Mouse (Mus musculus) forebrain, postnatal 0 days (tissue): ENCODE results near the gene 4931440F15Rik. TPM values are rescaled to one million over a fixed set of nuclear protein-coding genes. Genes with fewer than 3 reads are reported as not detected.

Experiments used
- ATAC-seq: fragments of 200-750 bp; cut with Nextera tagmentation; 2 replicates; pipeline ENCODE4 v1.8.0; 2017; ENCODE audit warnings: mild to moderate bottlenecking, moderate library complexity
- DNase-seq: peaks from one replicate; pipeline ENCODE4 v3.0.0-alpha.2; 2015
- H3K27ac ChIP-seq: fragments of 300-500 bp; sonication (generic); 2 replicates; pipeline ENCODE4 v1.5.1; 2014; ENCODE audit warnings: low read depth, mild to moderate bottlenecking, antibody characterized with exemption, low read length, moderate library complexity, mixed read lengths
- H3K27me3 ChIP-seq: fragments of 300-500 bp; sonication (generic); 2 replicates; pipeline ENCODE4 v1.6.1; 2014; ENCODE audit warnings: mild to moderate bottlenecking, low read length, mixed read lengths; ENCODE audit not compliant: insufficient read depth
- H3K36me3 ChIP-seq: fragments of 300-500 bp; sonication (generic); 2 replicates; pipeline ENCODE4 v1.6.1; 2014; ENCODE audit warnings: mild to moderate bottlenecking, moderate library complexity; ENCODE audit not compliant: insufficient read depth
- H3K4me1 ChIP-seq: fragments of 300-500 bp; sonication (generic); 2 replicates; pipeline ENCODE4 v1.6.1; 2014; ENCODE audit warnings: antibody characterized with exemption; ENCODE audit not compliant: insufficient read depth
- H3K4me2 ChIP-seq: fragments of 300-500 bp; sonication (generic); 2 replicates; pipeline ENCODE4 v1.6.1; 2014; ENCODE audit warnings: low read depth, mild to moderate bottlenecking, moderate library complexity
- H3K4me3 ChIP-seq: fragments of 300-500 bp; sonication (generic); 2 replicates; pipeline ENCODE4 v1.5.1; 2014; ENCODE audit warnings: low read depth, low read length, mixed read lengths
- H3K9ac ChIP-seq: fragments of 300-500 bp; sonication (generic); 2 replicates; pipeline ENCODE4 v1.6.1; 2014; ENCODE audit warnings: mild to moderate bottlenecking
- H3K9me3 ChIP-seq: fragments of 300-500 bp; sonication (generic); 2 replicates; pipeline ENCODE4 v1.6.1; 2016; ENCODE audit warnings: low read length
- CTCF ChIP-seq: sonication (generic); IDR thresholded peaks from 2 replicates; pipeline ENCODE4 v1.5.1; 2016; ENCODE audit warnings: antibody characterized with exemption, control low read depth, low read depth
- WGBS: fragments of 180-500 bp; shearing (Covaris S2); extraction: QIAGEN DNeasy Blood & Tissue Kit; methylation state at CpG from one replicate; pipeline ENCODE4 v1.1.7; 2014; 5-methylcytosine and 5-hydroxymethylcytosine counted together
- polyA plus RNA-seq: library from polyadenylated mRNA; unstranded; fragments of >200 nt; fragmentation: Nextera tagmentation; extraction: Ambion mirVana; gene quantifications from 2 replicates; pipeline ENCODE4 v1.2.1, GENCODE M21; 2015
- total RNA-seq: library from RNA; depleted of rRNA; stranded (reverse); fragments of >200 nt; gene quantifications from 2 replicates; pipeline ENCODE4 v1.2.3, GENCODE M21; 2014

Gene 4931440F15Rik
- total and polyA plus RNA-seq, 2 experiments from 2014 or later: 0.24 to 0.52 TPM

DNA sequence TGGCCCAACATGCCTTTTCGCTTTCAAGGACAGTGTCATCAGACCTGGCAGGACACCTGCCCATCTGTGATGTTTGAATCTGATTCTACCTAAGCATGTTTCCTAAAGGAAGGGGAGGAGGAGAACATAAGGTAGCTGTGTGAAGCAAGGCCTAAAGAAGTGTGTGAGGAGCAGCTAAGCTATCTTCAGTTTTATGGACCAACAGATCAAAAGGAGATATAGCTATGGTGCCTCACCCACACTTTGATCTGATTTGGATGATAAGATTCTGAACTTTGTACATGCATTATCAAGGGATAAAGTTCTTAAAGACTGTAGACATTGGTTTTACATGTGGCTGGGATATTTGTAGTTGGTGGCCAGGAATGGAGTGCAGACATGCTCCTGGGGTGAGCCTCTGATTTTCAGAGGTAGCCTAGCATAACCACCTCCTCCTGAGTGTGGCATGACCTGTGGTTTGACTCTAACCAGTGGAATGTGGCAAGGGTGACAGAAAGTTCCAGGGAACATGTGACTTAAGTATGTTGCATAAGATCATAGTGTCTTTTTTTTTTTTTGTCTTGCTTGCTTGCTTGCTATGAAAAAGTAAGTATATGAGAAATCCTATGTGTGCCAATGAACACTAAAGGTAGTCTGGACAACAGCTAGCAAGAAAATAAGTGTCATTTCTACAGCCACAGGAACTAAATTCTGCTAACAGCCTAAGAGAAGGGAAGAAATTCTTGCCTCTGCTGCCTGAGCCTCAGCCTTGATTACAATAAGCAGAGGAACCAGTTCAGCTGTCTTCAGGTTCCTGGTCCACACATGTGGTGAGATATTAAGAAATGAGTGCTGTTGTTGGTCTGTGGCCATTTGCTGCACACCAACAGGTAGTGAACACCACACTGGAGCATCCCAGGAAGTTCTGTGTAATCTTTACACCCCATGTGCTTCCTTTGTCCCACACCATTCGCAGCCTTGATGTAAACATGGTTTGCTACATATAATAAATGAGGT lies 23.7 kb downstream of the 4931440F15Rik start:
- DNase-seq: no peak
- ATAC-seq: no peak
- H3K9me3 ChIP-seq: no peaks in the 10 kb centered on the region
- H3K4me2 ChIP-seq: no peak overlapping the region
- H3K4me1 ChIP-seq: no peaks in the 10 kb centered on the region
- no peak for TF ChIP-seq CTCF
- H3K36me3 ChIP-seq: no peaks in the 10 kb centered on the region
- no peak overlapping the region for H3K4me3 ChIP-seq
- H3K9ac ChIP-seq: no peak overlapping the region
- H3K27me3 ChIP-seq: no peaks in the 10 kb centered on the region
- 89% methylated on average over 2 of the region's 2 CpGs for WGBS
- H3K27ac ChIP-seq: no peak overlapping the region

DNA sequence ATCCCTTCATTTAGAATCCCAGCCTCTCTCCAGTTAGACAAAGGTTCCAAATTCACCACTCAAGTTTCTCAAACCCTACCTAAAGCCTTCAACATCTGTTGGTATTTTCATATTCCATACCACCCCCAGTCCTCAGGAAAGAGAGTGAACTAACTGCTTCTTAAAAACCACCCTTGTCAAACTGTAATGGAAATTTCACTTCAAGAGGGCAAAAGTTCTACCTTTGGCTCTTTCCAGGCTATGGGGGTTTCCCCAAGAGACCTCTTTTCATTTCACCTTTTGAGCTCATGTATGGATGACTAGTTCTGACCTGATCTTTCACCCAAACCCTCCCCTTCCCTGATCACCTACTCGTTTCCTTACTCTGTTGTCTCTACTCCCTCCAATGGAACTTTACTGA lies 25.6 kb downstream of the 4931440F15Rik start:
- Histone ChIP-seq H3K9me3 (no peaks in the 10 kb centered on the region), H3K4me1 (0 out of 2 replicates have a peak, but pooled peaks cover 5% of the 10 kb centered on the region), H3K9ac (no peak overlapping the region), H3K4me3 (no peak overlapping the region), H3K4me2 (no peak overlapping the region), H3K27me3 (no peaks in the 10 kb centered on the region), H3K36me3 (no peaks in the 10 kb centered on the region), H3K27ac (no peak overlapping the region)
- DNase-seq (no peak), ATAC-seq (no peak)
- TF ChIP-seq CTCF: no peak
- WGBS: 83% methylated on average over 1 of the region's 1 CpGs

- Histone ChIP-seq H3K4me2 (no peak overlapping the region), H3K27ac (no peak overlapping the region), H3K9me3 (no peaks in the 10 kb centered on the region), H3K4me1 (0 out of 2 replicates have a peak, but pooled peaks cover 6% of the 10 kb centered on the region), H3K36me3 (no peaks in the 10 kb centered on the region), H3K4me3 (no peak overlapping the region), H3K9ac (no peak overlapping the region), H3K27me3 (no peaks in the 10 kb centered on the region)
- TF ChIP-seq CTCF: no peak
- peak; percentile 36 for DNase-seq
- 79% methylated on average over 6 of the region's 6 CpGs for WGBS
- ATAC-seq: peak; percentile 45; the same call in 1 of the 2 replicates
Measured at GRCm38 (mm10) chr11:29795106-29795505, 30.4 kb downstream of the 4931440F15Rik start.

DNA sequence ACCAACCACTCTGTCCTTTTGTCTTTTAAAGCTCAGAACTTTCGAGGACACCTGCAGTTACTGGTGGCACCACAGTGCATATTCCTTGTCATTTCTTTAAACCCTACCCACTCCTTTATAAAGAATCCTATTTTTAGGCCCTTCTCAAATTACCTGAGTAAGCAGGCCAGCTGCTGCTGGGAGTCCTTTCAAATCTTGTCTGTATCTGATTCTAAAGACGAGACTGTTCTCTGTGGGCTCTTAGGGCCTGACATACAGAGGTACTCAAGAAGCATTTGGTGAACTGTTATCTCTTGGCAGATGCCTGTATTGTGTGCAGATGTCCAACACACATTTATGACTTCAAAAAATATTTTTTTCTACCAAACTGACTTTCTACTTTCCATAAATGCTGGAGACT lies 31.0 kb downstream of the 4931440F15Rik start:
- ATAC-seq (no peak), DNase-seq (no peak)
- H3K9ac ChIP-seq: no peak overlapping the region
- H3K9me3 ChIP-seq: no peaks in the 10 kb centered on the region
- 0 out of 2 replicates have a peak, but pooled peaks cover 6% of the 10 kb centered on the region for H3K4me1 ChIP-seq
- no peaks in the 10 kb centered on the region for H3K36me3 ChIP-seq
- no peaks in the 10 kb centered on the region for H3K27me3 ChIP-seq
- no peak overlapping the region for H3K27ac ChIP-seq
- WGBS: 39% methylated on average over 2 of the region's 2 CpGs
- TF ChIP-seq CTCF: no peak
- no peak overlapping the region for H3K4me2 ChIP-seq
- no peak overlapping the region for H3K4me3 ChIP-seq

GRCm38 (mm10) chr11:29790796-29791195 lies 34.7 kb downstream of the 4931440F15Rik start:
- TF ChIP-seq CTCF: no peak
- H3K4me3 ChIP-seq: no peak overlapping the region
- ATAC-seq (no peak), DNase-seq (no peak)
- no peak overlapping the region for H3K27ac ChIP-seq
- H3K4me1 ChIP-seq: peaks cover 17% of the 10 kb centered on the region
- no peaks in the 10 kb centered on the region for H3K9me3 ChIP-seq
- no peaks in the 10 kb centered on the region for H3K36me3 ChIP-seq
- no peaks in the 10 kb centered on the region for H3K27me3 ChIP-seq
- WGBS: 89% methylated on average over 2 of the region's 2 CpGs
- H3K4me2 ChIP-seq: no peak overlapping the region
- no peak overlapping the region for H3K9ac ChIP-seq

- ATAC-seq (peak; percentile 99), DNase-seq (peak; percentile 88)
- WGBS: 45% methylated on average over 6 of the region's 6 CpGs
- Histone ChIP-seq H3K9me3 (no peaks in the 10 kb centered on the region), H3K4me1 (peaks cover 12% of the 10 kb centered on the region), H3K9ac (no peak overlapping the region), H3K4me3 (no peak overlapping the region), H3K36me3 (no peaks in the 10 kb centered on the region), H3K27ac (peak overlapping the region; percentile 81), H3K4me2 (no peak overlapping the region), H3K27me3 (no peaks in the 10 kb centered on the region)
- TF ChIP-seq CTCF: no peak
Measured at GRCm38 (mm10) chr11:29788921-29789638, 36.4 kb downstream of the 4931440F15Rik start.

- no peaks in the 10 kb centered on the region for H3K27me3 ChIP-seq
- peak overlapping the region; percentile 81; the same call in 1 of the 2 replicates for H3K27ac ChIP-seq
- H3K9ac ChIP-seq: no peak overlapping the region
- H3K4me3 ChIP-seq: no peak overlapping the region
- no peak for TF ChIP-seq CTCF
- H3K36me3 ChIP-seq: peaks cover under 1% of the 10 kb centered on the region; the same call in 1 of the 2 replicates
- ATAC-seq (peak; percentile 25), DNase-seq (no peak)
- no peak overlapping the region for H3K4me2 ChIP-seq
- no peaks in the 10 kb centered on the region for H3K9me3 ChIP-seq
- peaks cover 12% of the 10 kb centered on the region for H3K4me1 ChIP-seq
- 6% methylated on average over 1 of the region's 1 CpGs for WGBS
Measured at GRCm38 (mm10) chr11:29788499-29788898, 37.0 kb downstream of the 4931440F15Rik start.
